Mouse (Mus musculus) kidney, adult 2 months (tissue): ENCODE data around the gene Eme2. TPM values are rescaled to one million over a fixed set of nuclear protein-coding genes. Genes with fewer than 3 reads are reported as not detected.

ENCODE experiments used
- DNase-seq: peaks from one replicate; pipeline ENCODE4 v3.0.0; 2021
- H3K27ac ChIP-seq: fragments of 200-500 bp; 2 replicates; pipeline ENCODE4 v1.5.1; 2012; ENCODE audit warnings: low read depth, low read length, control low read depth, inconsistent platforms; ENCODE audit not compliant: insufficient read depth
- H3K27me3 ChIP-seq: fragments of 200-500 bp; replicated peaks from 2 replicates; pipeline ENCODE4 v1.6.1; 2012; ENCODE audit warnings: mild to moderate bottlenecking, moderate library complexity, low read length, inconsistent platforms; ENCODE audit not compliant: control insufficient read depth, insufficient read depth
- H3K36me3 ChIP-seq: fragments of 200-500 bp; 2 replicates; pipeline ENCODE4 v1.6.1; 2012; ENCODE audit warnings: mild to moderate bottlenecking, moderate library complexity, low read length, inconsistent platforms; ENCODE audit not compliant: control insufficient read depth, insufficient read depth
- H3K4me1 ChIP-seq: fragments of 200-500 bp; 2 replicates; pipeline ENCODE4 v1.6.1; 2011; ENCODE audit warnings: low read length; ENCODE audit not compliant: control insufficient read depth, insufficient read depth
- H3K4me3 ChIP-seq: fragments of 200-500 bp; 2 replicates; pipeline ENCODE4 v1.5.1; 2011; ENCODE audit warnings: mild to moderate bottlenecking, low read depth, low read length, control low read depth; ENCODE audit not compliant: insufficient read depth
- CTCF ChIP-seq: fragments of 200-500 bp; conservative IDR thresholded peaks from 2 replicates; pipeline ENCODE4 v1.5.1; 2011; ENCODE audit warnings: low read depth, mild to moderate bottlenecking, control low read depth, low read length, moderate library complexity, mixed read lengths; ENCODE audit not compliant: insufficient read depth, insufficient read length
- POLR2A ChIP-seq: fragments of 200-500 bp; IDR thresholded peaks from one replicate; pipeline ENCODE4 v1.6.1; 2011; ENCODE audit warnings: low read depth, low read length, control low read depth
- WGBS: fragments of 180-500 bp; shearing (Covaris S2); methylation state at CpG from one replicate; pipeline ENCODE4 v1.1.7; 2018; 5-methylcytosine and 5-hydroxymethylcytosine counted together
- polyA plus RNA-seq: library from polyadenylated mRNA; depleted of rRNA; stranded (reverse); fragments of >200 nt; gene quantifications from 2 replicates; pipeline ENCODE4 v1.2.3, GENCODE M21; 2012; rRNA removed

Eme2 gene
- polyA plus RNA-seq, 1 experiment: 32.2 TPM

- H3K27me3 ChIP-seq: no peaks in the 10 kb centered on the region
- TF ChIP-seq CTCF (no peak), POLR2A (no peak)
- no peaks in the 10 kb centered on the region for H3K36me3 ChIP-seq
- H3K4me1 ChIP-seq: peaks cover 5% of the 10 kb centered on the region; the same call in 1 of the 2 replicates
- H3K27ac ChIP-seq: no peak overlapping the region
- DNase-seq: peak; percentile 92
- H3K4me3 ChIP-seq: no peak overlapping the region
- WGBS: 55% methylated on average over 1 of the region's 1 CpGs
These were observed 47.5 kb downstream of the Eme2 start for GRCm38 (mm10) chr17:24847386-24847785.

GRCm38 (mm10) chr17:24844525-24844924 lies 50.4 kb downstream of the Eme2 start:
- no peak for DNase-seq
- no peak for TF ChIP-seq POLR2A
- no peak for TF ChIP-seq CTCF
- WGBS: 38% methylated on average over 9 of the region's 9 CpGs
- Histone ChIP-seq H3K4me3 (no peak overlapping the region), H3K27ac (no peak overlapping the region), H3K4me1 (peaks cover 5% of the 10 kb centered on the region; the same call in 1 of the 2 replicates), H3K27me3 (no peaks in the 10 kb centered on the region), H3K36me3 (no peaks in the 10 kb centered on the region)

GRCm38 (mm10) chr17:24842631-24843030 lies 52.3 kb downstream of the Eme2 start:
- no peak overlapping the region for H3K27ac ChIP-seq
- peaks cover 5% of the 10 kb centered on the region; the same call in 1 of the 2 replicates for H3K4me1 ChIP-seq
- no peaks in the 10 kb centered on the region for H3K27me3 ChIP-seq
- TF ChIP-seq CTCF (peak; percentile 64), POLR2A (no peak)
- DNase-seq: peak; percentile 70
- H3K4me3 ChIP-seq: no peak overlapping the region
- H3K36me3 ChIP-seq: no peaks in the 10 kb centered on the region
- WGBS: 59% methylated on average over 2 of the region's 2 CpGs

GRCm38 (mm10) chr17:24841133-24841532 lies 53.8 kb downstream of the Eme2 start:
- no peak overlapping the region for H3K4me3 ChIP-seq
- no peaks in the 10 kb centered on the region for H3K36me3 ChIP-seq
- H3K27me3 ChIP-seq: no peaks in the 10 kb centered on the region
- peaks cover 3% of the 10 kb centered on the region; the same call in 1 of the 2 replicates for H3K4me1 ChIP-seq
- peak; percentile 82 for DNase-seq
- WGBS: 51% methylated on average over 4 of the region's 4 CpGs
- no peak for TF ChIP-seq POLR2A
- TF ChIP-seq CTCF: peak; percentile 83
- no peak overlapping the region for H3K27ac ChIP-seq

GRCm38 (mm10) chr17:24840341-24840740 lies 54.5 kb downstream of the Eme2 start:
- H3K4me3 ChIP-seq: no peak overlapping the region
- no peaks in the 10 kb centered on the region for H3K36me3 ChIP-seq
- no peak for TF ChIP-seq POLR2A
- no peak for TF ChIP-seq CTCF
- H3K4me1 ChIP-seq: peaks cover 3% of the 10 kb centered on the region; the same call in 1 of the 2 replicates
- H3K27ac ChIP-seq: no peak overlapping the region
- 54% methylated on average over 5 of the region's 5 CpGs for WGBS
- no peaks in the 10 kb centered on the region for H3K27me3 ChIP-seq
- no peak for DNase-seq

- Histone ChIP-seq H3K27ac (no peak within 1 kb of the TSS), H3K4me3 (no peak within 1 kb of the TSS), H3K4me1 (peaks cover 3% of the 10 kb centered on the region; the same call in 1 of the 2 replicates), H3K27me3 (no peaks in the 10 kb centered on the region), H3K36me3 (no peaks in the 10 kb centered on the region)
- DNase-seq: no peak
- TF ChIP-seq POLR2A: no peak
- WGBS: 65% methylated on average over 8 of the region's 8 CpGs
These were observed 55.0 kb downstream of the Eme2 start, which contains the start of gene Hagh for GRCm38 (mm10) chr17:24839842-24840241. Gene Hagh (plus strand): TSS chr17:24840143.

Other genes starting within 250 kb of the Eme2 start
- gene Slc9a3r2, start 244.8 kb downstream of the Eme2 start, polyA plus RNA-seq: 111 and 123 TPM in 2 replicates
- gene Npw, start 236.6 kb downstream of the Eme2 start, polyA plus RNA-seq: not detected in 2 replicates
- 44.3 and 57.6 TPM in 2 replicates for gene Zfp598, start 225.4 kb downstream of the Eme2 start, polyA plus RNA-seq
- gene Syngr3, start 205.1 kb downstream of the Eme2 start, polyA plus RNA-seq: 1.5 and 2.2 TPM in 2 replicates
- 29.8 and 34.7 TPM in 2 replicates for gene Gfer, start 198.9 kb downstream of the Eme2 start, polyA plus RNA-seq
- 5.6 and 7.1 TPM in 2 replicates for gene Noxo1, start 198.9 kb downstream of the Eme2 start, polyA plus RNA-seq
- 48.6 and 49.4 TPM in 2 replicates for gene Tbl3, start 187.4 kb downstream of the Eme2 start, polyA plus RNA-seq
- gene Rnf151, start 177.0 kb downstream of the Eme2 start, polyA plus RNA-seq: 0.16 and 0.91 TPM in 2 replicates
- gene Rps2, start 177.0 kb downstream of the Eme2 start, polyA plus RNA-seq: 2,444 and 2,611 TPM in 2 replicates
- 626 and 656 TPM in 2 replicates for gene Ndufb10, start 170.6 kb downstream of the Eme2 start, polyA plus RNA-seq
- gene Rpl3l, start 167.3 kb downstream of the Eme2 start, polyA plus RNA-seq: 0.38 and 4.7 TPM in 2 replicates
- 169 and 209 TPM in 2 replicates for gene Msrb1, start 158.4 kb downstream of the Eme2 start, polyA plus RNA-seq
- gene Hs3st6, start 142.1 kb downstream of the Eme2 start, polyA plus RNA-seq: 7.4 and 11.9 TPM in 2 replicates
- not detected in 2 replicates for gene Meiob, start 90.8 kb downstream of the Eme2 start, polyA plus RNA-seq
- 636 and 727 TPM in 2 replicates for gene Hagh, start 54.9 kb downstream of the Eme2 start, polyA plus RNA-seq
- 103 and 123 TPM in 2 replicates for gene Fahd1, start 44.7 kb downstream of the Eme2 start, polyA plus RNA-seq
- 50.6 and 77.3 TPM in 2 replicates for gene Igfals, start 29.1 kb downstream of the Eme2 start, polyA plus RNA-seq
- gene Nubp2, start 8.7 kb downstream of the Eme2 start, polyA plus RNA-seq: 37.2 and 38.4 TPM in 2 replicates
- gene Spsb3, start 8.4 kb downstream of the Eme2 start, polyA plus RNA-seq: 55.5 and 69.0 TPM in 2 replicates
- gene Mrps34, start within 50 bp of the Eme2 start, polyA plus RNA-seq: 162 and 199 TPM in 2 replicates
- 112 and 115 TPM in 2 replicates for gene Nme3, start 1.4 kb upstream of the Eme2 start, polyA plus RNA-seq
- gene Mapk8ip3, start 41.9 kb upstream of the Eme2 start, polyA plus RNA-seq: 58.1 and 69.1 TPM in 2 replicates
- 23.8 and 31.0 TPM in 2 replicates for gene Jpt2, start 65.6 kb upstream of the Eme2 start, polyA plus RNA-seq
- gene Cramp1l, start 120.7 kb upstream of the Eme2 start, polyA plus RNA-seq: 11.9 and 13.3 TPM in 2 replicates
- 10.1 and 10.6 TPM in 2 replicates for gene Ift140, start 121.0 kb upstream of the Eme2 start, polyA plus RNA-seq
- gene Tmem204, start 188.5 kb upstream of the Eme2 start, polyA plus RNA-seq: 93.4 and 100 TPM in 2 replicates
- gene Telo2, start 220.9 kb upstream of the Eme2 start, polyA plus RNA-seq: 11.6 and 13.3 TPM in 2 replicates
- gene Ptx4, start 225.7 kb upstream of the Eme2 start, polyA plus RNA-seq: not detected in 2 replicates
- 42.6 and 51.3 TPM in 2 replicates for gene Clcn7, start 238.3 kb upstream of the Eme2 start, polyA plus RNA-seq